Mouse (Mus musculus) heart, adult 2 months (tissue): ENCODE data around the gene Umad1.

Source experiments
- CTCF ChIP-seq: fragments of 200-600 bp; IDR thresholded peaks from 2 replicates; pipeline ENCODE4 v1.8.1; 2022; ENCODE audit warnings: antibody characterized with exemption, mild to moderate bottlenecking, moderate library complexity
- EP300 ChIP-seq: fragments of 200-500 bp; IDR thresholded peaks from 2 replicates; pipeline ENCODE4 v1.6.1; 2011; ENCODE audit warnings: low read depth, low read length, control low read depth; ENCODE audit not compliant: insufficient read depth
- POLR2A ChIP-seq: fragments of 200-500 bp; IDR thresholded peaks from 2 replicates; pipeline ENCODE4 v1.6.1; 2011; ENCODE audit warnings: mild to moderate bottlenecking, low read depth, low read length, control low read depth; ENCODE audit not compliant: insufficient read depth

GRCm38 (mm10) chr6:8498961-8499360 is 239.9 kb downstream of the Umad1 start:
- no peak for TF ChIP-seq EP300
- TF ChIP-seq CTCF, result no peak
- no peak for TF ChIP-seq POLR2A
